Mouse (Mus musculus): ENCODE data around the gene Pik3cd. TPM values are rescaled to one million over a fixed set of nuclear protein-coding genes. Genes with fewer than 3 reads are reported as not detected.

The Pik3cd gene
- polyA plus RNA-seq, 1 experiment = 3.6 TPM

GRCm38 (mm10) chr4:149637942-149638341, 64.4 kb downstream of the Pik3cd start:
- TF ChIP-seq POLR2A (IDR thresholded peaks at IDR 0.05; ENCODE audit: low read depth, low read length) = no peak
- TF ChIP-seq CTCF (IDR thresholded peaks at IDR 0.05; ENCODE audit: borderline replicate concordance, insufficient read depth, low read length) = no peak
- Histone ChIP-seq H3K4me1 (ENCODE audit: control insufficient read depth, insufficient read depth, low read length) (peaks cover 2% of the 10 kb centered on the region), H3K4me3 (ENCODE audit: insufficient read depth, low read length) (no peak overlapping the region), H3K27ac (ENCODE audit: insufficient read depth, low read length) (no peak overlapping the region)

GRCm38 (mm10) chr4:149635915-149636415, 66.4 kb downstream of the Pik3cd start:
- H3K4me1 ChIP-seq (ENCODE audit: control insufficient read depth, insufficient read depth, low read length) = peaks cover 7% of the 10 kb centered on the region
- no peak overlapping the region for H3K27ac ChIP-seq (ENCODE audit: insufficient read depth, low read length)
- TF ChIP-seq POLR2A (IDR thresholded peaks at IDR 0.05; ENCODE audit: low read depth, low read length) (no peak), CTCF (IDR thresholded peaks at IDR 0.05; ENCODE audit: borderline replicate concordance, insufficient read depth, low read length) (no peak)
- no peak overlapping the region for H3K4me3 ChIP-seq (ENCODE audit: insufficient read depth, low read length)

DNA sequence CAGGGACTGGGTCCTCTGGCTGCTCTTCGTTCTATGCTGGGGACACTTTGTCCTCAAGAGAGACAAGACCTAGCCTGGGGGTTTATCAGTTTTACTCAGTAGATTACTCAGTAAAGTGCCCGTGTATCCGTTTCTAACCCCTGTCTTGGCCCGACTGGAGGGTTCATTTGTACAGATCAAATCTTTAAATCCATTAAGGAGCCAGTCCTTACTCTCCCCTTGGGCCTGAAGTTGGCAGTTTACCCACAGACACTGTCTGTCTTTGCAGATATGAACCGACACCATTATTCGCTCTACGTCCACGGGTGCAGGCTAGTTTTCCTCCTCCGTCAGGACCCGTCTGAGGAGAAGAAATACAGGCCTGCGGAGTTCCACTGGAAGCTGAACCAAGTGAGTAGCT, 67.4 kb downstream of the Pik3cd start:
- H3K4me1 ChIP-seq (ENCODE audit: control insufficient read depth, insufficient read depth, low read length) = peaks cover 7% of the 10 kb centered on the region
- TF ChIP-seq CTCF (IDR thresholded peaks at IDR 0.05; ENCODE audit: borderline replicate concordance, insufficient read depth, low read length) (no peak), POLR2A (IDR thresholded peaks at IDR 0.05; ENCODE audit: low read depth, low read length) (no peak)
- no peak overlapping the region for H3K4me3 ChIP-seq (ENCODE audit: insufficient read depth, low read length)
- no peak overlapping the region for H3K27ac ChIP-seq (ENCODE audit: insufficient read depth, low read length)

GRCm38 (mm10) chr4:149634157-149634556, 68.2 kb downstream of the Pik3cd start:
- Histone ChIP-seq H3K27ac (ENCODE audit: insufficient read depth, low read length) (no peak overlapping the region), H3K4me3 (ENCODE audit: insufficient read depth, low read length) (no peak overlapping the region)
- TF ChIP-seq CTCF (IDR thresholded peaks at IDR 0.05; ENCODE audit: borderline replicate concordance, insufficient read depth, low read length) (no peak), POLR2A (IDR thresholded peaks at IDR 0.05; ENCODE audit: low read depth, low read length) (no peak)

GRCm38 (mm10) chr4:149632670-149633307, 69.6 kb downstream of the Pik3cd start:
- Histone ChIP-seq H3K4me3 (ENCODE audit: insufficient read depth, low read length) (no peak overlapping the region), H3K27ac (ENCODE audit: insufficient read depth, low read length) (no peak overlapping the region), H3K4me1 (ENCODE audit: control insufficient read depth, insufficient read depth, low read length) (peaks cover 11% of the 10 kb centered on the region)
- no peak for TF ChIP-seq POLR2A (IDR thresholded peaks at IDR 0.05; ENCODE audit: low read depth, low read length)
- TF ChIP-seq CTCF (IDR thresholded peaks at IDR 0.05; ENCODE audit: borderline replicate concordance, insufficient read depth, low read length) = no peak

More at GRCm38 (mm10) chr4:149634157-149634556, 68.2 kb downstream of the Pik3cd start:
- peaks cover 7% of the 10 kb centered on the region for H3K4me1 ChIP-seq (ENCODE audit: control insufficient read depth, insufficient read depth, low read length)

DNA sequence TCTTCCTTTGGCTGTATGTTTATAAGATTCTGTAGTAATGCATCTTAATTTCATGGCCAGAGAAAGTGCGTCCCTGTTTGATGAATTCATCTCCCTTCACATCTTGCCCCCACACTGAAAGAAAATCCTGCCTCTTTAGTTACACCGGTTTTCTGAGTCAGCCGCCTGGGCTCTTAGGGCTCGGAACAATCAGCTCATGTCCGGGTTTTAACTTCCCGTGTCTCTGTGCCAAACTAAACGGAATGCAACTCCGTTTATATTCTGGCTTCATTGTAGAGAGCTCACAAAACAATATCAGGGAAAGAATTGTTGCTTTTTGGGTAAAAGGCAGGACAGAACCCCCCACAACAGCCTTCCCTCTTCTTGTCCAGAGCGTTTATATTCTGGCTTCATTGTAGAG, 73.6 kb downstream of the Pik3cd start:
- no peak overlapping the region for H3K4me3 ChIP-seq (ENCODE audit: insufficient read depth, low read length)
- no peak overlapping the region for H3K27ac ChIP-seq (ENCODE audit: insufficient read depth, low read length)
- TF ChIP-seq CTCF (IDR thresholded peaks at IDR 0.05; ENCODE audit: borderline replicate concordance, insufficient read depth, low read length) (no peak), POLR2A (IDR thresholded peaks at IDR 0.05; ENCODE audit: low read depth, low read length) (no peak)
- H3K4me1 ChIP-seq (ENCODE audit: control insufficient read depth, insufficient read depth, low read length) = peaks cover 11% of the 10 kb centered on the region

DNA sequence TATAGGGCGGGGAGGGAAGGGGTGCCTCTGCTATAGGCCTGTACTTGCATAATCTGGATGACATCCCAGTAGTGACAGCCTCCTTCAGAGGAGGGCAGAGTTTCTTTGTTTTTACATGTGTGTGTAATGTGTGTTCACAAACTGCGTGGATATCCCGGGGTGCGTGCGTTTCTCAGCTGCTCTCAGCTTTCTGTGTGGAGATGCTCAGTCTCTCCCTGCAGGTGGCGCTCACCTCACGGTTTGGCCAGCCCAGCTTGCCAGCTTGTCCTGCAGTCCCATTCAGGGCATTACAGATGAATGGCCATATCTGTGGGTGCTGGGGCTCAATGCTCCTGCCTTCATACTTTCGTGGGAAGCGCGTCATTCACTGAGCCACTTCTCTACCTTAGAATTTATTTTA, 74.0 kb downstream of the Pik3cd start:
- H3K27ac ChIP-seq (ENCODE audit: insufficient read depth, low read length) = no peak overlapping the region
- H3K4me3 ChIP-seq (ENCODE audit: insufficient read depth, low read length) = no peak overlapping the region
- H3K4me1 ChIP-seq (ENCODE audit: control insufficient read depth, insufficient read depth, low read length) = peaks cover 11% of the 10 kb centered on the region
- TF ChIP-seq POLR2A (IDR thresholded peaks at IDR 0.05; ENCODE audit: low read depth, low read length) (no peak), CTCF (IDR thresholded peaks at IDR 0.05; ENCODE audit: borderline replicate concordance, insufficient read depth, low read length) (peak; percentile 91)

DNA sequence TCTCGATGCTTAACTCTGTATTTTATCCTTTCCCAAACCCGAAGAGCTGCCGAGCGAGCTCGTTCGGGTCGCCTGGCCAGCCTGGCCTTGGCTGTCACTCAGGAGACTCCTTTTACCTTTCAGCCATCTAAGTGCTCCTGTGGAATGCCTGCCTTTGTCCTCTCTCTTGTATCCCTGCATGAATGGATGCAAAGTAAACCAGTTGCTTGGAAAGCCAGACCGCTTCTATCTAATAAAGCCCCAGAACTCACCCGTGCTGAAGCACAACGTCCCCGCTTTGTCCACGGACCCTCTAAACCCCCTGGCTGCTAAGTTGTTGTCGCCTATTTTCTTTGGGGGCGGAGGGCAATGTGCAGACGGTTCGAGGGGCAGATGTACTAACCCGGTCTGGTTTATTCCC, 75.6 kb downstream of the Pik3cd start:
- no peak for TF ChIP-seq CTCF (IDR thresholded peaks at IDR 0.05; ENCODE audit: borderline replicate concordance, insufficient read depth, low read length)
- TF ChIP-seq POLR2A (IDR thresholded peaks at IDR 0.05; ENCODE audit: low read depth, low read length) = no peak
- Histone ChIP-seq H3K4me1 (ENCODE audit: control insufficient read depth, insufficient read depth, low read length) (peaks cover 4% of the 10 kb centered on the region; the same call in 1 of the 2 replicates), H3K4me3 (ENCODE audit: insufficient read depth, low read length) (no peak overlapping the region), H3K27ac (ENCODE audit: insufficient read depth, low read length) (no peak overlapping the region)

GRCm38 (mm10) chr4:149623711-149624110, 78.7 kb downstream of the Pik3cd start:
- Histone ChIP-seq H3K4me3 (ENCODE audit: insufficient read depth, low read length) (no peak overlapping the region), H3K4me1 (ENCODE audit: control insufficient read depth, insufficient read depth, low read length) (peaks cover 4% of the 10 kb centered on the region; the same call in 1 of the 2 replicates), H3K27ac (ENCODE audit: insufficient read depth, low read length) (no peak overlapping the region)
- TF ChIP-seq POLR2A (IDR thresholded peaks at IDR 0.05; ENCODE audit: low read depth, low read length) (no peak), CTCF (IDR thresholded peaks at IDR 0.05; ENCODE audit: borderline replicate concordance, insufficient read depth, low read length) (no peak)

DNA sequence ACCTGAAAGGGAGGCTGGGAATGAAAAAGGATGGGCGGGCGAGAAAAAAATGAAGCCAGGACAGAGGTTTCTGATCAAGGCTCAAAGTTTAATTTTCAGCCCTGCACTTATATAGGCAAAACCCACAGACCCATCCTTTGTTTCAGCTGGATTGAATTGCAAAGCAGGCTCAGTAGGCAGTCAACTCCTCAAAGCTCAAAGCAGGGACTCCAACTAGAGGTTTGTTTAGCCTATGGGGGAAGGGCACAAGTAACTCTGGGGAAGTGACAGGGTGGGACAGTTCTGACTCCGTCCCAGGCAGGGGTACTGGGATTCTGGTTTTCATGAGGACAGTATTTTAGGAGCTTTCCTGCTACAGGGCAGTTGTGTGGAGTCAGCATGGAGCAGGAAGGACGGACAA, 81.1 kb downstream of the Pik3cd start:
- TF ChIP-seq CTCF (IDR thresholded peaks at IDR 0.05; ENCODE audit: borderline replicate concordance, insufficient read depth, low read length) (no peak), POLR2A (IDR thresholded peaks at IDR 0.05; ENCODE audit: low read depth, low read length) (no peak)
- no peak overlapping the region for H3K27ac ChIP-seq (ENCODE audit: insufficient read depth, low read length)
- no peak overlapping the region for H3K4me3 ChIP-seq (ENCODE audit: insufficient read depth, low read length)
- no peaks in the 10 kb centered on the region for H3K4me1 ChIP-seq (ENCODE audit: control insufficient read depth, insufficient read depth, low read length)

All from embryonic fibroblast, embryonic 13.5 days (primary cell).